Mouse (Mus musculus) layer of hippocampus, adult 9-11 months (tissue): ENCODE measurements around the gene Dnaja4.

ENCODE experiments used
- DNase-seq: peaks from one replicate; pipeline ENCODE4 v3.0.0; 2022

The Dnaja4 gene

DNA sequence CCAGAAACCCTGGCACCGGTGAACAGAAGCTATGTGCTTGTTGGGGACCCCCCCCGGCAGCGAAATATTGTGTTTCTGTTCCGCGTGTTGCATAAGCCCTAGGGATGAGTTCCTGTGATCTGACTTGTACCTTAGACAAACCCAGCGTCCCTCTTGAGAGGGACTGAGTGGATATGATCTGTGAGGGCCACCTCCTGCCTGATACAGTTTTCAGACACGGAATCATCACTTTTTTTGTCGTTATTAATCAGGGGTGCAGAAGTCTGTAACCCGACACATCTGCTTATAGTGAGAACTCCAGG, 1.5 kb downstream of the Dnaja4 start:
- no peak for DNase-seq

DNA sequence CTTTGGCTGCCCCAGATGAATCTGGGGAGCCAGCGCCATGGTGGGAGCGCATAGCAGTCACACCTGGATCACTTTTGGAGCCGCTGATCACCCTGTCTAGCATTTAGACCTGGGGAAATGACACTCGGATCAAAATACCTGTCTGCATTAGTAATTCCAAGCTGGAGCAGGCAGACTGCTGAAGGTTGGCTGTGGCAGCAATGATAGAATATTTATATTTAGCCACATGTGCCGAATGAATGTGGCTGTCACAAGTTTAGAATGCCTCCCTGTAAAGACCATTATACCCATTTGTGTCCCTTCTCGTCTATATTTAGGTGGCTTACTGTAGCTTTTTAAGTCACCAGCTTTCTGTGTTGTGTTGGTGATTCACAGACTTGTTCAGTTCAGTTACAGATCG, 2.1 kb downstream of the Dnaja4 start:
- DNase-seq, result no peak

DNA sequence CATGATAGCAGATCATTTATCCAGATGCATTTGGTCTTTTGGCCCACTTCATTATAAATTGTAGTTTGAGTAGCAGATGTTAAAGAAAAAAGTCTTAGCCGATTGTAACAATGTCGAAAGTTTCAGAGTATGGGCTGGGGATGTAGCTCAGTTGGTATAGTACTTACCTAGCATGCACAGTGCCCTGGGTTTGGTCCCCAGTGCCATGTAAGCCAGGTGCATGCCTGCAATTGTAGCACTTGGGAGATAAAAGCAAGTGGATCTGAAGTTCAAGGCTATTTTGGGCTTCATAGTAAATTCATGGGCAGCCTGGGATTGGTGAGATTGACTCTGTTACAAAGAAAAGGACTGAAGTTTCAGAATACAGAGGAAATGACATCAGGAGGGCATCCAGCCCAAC, 3.9 kb downstream of the Dnaja4 start:
- DNase-seq, result no peak

DNA sequence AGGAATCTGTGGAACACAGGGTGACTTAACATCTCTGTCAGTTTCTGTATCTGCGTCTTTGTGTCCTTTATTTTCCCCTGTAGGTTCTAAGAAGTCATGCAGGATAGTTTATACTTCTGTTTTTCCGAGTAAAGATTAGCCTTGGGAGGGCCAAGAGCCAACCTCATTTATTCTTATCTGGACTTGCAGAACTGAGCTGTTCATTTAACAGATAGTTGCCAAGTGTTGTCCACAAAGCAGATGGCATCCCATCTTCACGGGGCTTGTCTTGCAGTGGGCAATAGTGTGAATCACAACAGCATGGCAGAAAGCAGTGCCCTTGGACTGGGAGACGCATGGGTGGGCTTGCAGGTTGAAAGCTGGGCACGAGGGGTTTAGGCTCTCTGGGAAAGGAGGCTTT, 5.7 kb downstream of the Dnaja4 start:
- DNase-seq, result no peak

DNA sequence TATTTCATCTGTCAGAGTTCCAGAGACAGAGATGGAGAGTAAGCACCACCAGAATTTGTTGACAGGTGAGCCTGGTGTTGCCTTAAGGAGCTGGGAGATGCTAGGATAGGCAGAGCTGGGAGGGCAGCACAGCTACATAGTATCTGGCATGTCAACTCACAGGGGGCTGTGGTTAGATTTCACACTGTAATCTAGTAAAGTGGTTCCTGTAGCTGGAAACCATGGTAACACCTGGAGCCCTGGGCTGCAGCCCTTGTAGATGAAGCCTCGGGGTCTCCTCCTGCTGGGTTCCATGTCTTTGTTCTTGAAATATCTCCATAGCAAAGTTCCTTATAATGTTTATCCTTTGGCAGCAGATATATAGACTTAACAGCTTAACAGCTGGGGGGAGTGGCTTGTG, 6.9 kb downstream of the Dnaja4 start:
- DNase-seq, result no peak

DNA sequence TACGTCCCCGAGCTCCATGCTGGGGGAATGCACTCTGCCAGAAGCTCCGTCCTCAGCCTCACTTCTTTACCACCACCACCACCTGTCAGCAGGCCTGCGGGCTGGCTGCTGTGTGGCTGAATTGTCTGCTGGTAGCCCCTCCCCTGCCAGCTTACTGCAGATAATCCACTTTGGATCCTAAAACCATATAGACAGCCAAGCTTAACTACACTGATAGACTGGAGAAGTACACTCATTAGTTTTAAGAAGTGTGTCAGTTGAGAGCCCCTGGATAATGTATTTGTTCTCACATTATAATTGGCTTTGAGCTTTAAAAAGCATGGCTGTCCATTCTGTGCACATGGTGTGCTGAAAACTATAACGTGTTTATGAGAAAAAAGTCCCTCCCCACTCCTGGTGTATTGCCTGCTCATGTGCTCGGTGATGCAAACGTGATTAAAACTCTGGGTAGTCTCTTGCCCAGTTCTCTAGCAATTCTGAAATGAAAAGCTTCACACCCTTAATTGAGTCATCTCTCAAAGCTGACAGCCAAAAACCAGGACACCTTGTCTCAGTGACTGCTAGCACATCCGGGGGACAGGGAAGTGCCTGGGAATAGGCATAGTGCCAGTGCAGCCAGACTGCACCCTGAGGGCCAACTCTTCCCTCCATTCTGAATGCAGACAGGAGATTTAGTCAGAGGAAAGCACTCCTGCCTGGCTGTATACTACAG, 8.8 kb downstream of the Dnaja4 start:
- no peak for DNase-seq

DNA sequence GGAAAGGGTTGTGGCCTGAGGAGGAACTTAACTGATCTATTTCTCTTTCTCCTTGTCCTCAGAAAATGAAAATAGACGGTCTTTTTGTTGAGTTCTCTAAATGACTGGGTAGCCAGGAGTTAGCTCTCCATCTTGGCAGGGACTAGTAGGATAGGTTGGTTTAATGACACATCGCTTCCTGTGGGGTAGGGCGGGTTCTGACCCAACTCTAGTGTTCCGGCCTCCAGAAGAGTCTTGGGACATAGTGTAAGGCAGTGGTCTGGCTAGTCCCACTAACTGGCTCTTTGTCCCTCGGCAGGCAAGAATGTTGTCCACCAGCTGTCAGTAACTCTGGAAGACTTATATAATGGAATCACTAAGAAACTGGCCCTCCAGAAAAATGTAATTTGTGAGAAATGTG, 9.4 kb downstream of the Dnaja4 start:
- DNase-seq, result no peak

DNA sequence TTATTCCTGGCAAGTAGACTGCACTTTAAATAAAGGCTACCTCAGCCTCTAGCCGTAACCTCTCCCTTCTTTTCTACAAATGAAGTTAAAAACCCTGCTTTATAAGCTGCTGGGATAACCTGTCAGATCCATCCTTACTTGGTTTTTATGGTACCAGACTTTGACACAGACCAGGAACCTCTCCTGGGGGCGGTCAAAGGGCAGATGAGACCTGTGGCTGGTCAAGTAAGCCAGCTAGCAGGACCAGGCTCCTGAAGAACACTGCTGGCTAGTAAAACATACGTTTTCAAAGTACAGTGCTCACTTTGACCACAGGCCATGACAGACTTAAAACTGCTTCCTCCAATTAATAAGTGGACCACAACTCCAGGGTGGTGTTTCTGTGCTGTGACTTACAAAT, 17.1 kb downstream of the Dnaja4 start:
- no peak for DNase-seq

DNA sequence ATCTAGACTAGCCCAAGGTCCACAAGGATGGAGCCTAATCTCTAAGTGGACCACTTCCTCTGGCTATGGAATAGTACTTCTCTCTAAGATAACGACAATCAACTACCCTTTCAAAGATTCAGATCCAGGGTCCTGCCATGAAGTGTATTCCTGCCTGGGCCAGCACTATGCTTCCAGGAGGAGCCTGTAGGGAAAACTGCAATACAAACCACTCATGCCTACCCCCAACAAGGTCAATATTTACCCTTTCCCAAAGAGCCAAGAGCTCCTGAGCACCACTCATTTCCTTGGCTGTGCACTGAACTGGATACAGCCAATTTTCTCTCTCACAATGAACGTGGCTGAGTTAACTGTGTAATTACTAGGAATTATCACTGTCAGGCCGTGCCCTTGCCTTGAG, 18.9 kb downstream of the Dnaja4 start:
- no peak for DNase-seq

DNA sequence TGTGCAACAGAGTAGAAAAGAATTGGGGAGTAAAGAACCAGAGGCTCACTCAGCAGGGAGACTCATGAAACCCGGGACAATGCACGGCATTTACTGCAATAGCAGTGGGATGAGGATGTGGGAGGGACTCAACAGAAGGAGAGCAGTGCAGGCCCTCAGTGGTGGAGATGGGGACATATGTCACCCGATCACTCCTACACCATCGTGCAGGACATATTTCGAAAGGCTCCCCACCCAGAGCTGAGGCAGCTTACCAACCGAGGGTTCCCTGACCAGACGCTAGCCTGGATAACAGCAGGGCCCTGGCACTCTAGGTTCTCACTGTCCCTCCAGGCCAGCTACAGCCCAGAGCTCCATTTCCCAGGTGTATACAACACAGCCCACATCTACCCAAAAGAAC, 23.5 kb downstream of the Dnaja4 start:
- DNase-seq, result peak; percentile 77

DNA sequence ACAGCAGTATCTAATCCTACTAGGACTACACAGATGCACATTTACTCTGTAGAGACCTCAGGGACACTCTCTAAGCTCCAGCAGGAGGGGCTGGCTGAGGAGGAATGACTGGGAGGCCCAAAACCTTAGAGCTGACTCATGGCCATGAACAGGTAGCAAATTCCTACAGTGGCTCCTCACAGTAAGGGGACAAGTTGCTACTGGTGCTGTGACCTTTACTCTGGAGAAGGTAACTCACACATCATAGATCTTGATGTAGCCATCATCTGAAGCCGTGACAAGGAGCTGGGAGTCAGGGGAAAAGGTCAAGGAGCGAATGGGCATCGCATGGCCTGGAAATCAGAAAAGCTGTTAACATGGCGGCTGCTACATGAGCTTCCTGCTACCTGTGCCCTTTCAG, 23.9 kb downstream of the Dnaja4 start:
- no peak for DNase-seq

DNA sequence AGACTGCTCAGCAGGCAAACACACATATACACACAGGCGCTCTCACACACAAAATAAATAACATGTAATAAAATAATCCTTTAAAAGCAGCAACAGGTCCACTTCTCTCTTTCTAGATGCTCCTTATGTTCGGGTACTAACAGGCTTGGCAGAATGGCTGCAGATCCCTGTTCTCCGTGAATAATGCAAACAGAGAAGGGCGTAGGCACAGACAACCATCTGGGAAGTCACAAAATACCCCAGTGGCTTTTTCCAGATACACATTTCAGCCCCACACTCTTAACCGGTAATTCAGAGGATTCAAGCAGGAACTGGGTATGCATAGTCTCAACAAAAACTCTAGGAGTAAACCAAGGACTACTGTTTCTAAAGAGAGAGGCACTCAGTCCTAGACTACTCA, 27.6 kb downstream of the Dnaja4 start:
- DNase-seq, result peak; percentile 56

DNA sequence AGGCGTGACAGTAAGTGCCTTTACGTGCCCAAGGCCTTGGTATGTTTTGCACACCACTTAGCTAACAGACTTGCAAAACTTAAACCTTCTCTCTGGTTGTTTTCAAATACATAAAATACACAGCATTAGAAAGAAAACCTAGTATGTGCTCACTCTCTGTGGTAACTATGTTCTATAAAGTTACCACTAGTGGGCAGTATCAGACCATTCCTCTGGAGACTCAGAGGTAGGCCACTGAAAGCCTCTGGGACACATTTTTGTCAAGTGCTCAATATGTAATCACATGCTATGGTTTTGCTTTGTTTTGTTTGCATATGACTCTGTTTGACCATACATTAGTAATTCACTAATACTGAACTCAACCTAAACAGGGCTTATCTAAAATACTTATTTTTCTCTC, 33.4 kb downstream of the Dnaja4 start:
- no peak for DNase-seq

DNA sequence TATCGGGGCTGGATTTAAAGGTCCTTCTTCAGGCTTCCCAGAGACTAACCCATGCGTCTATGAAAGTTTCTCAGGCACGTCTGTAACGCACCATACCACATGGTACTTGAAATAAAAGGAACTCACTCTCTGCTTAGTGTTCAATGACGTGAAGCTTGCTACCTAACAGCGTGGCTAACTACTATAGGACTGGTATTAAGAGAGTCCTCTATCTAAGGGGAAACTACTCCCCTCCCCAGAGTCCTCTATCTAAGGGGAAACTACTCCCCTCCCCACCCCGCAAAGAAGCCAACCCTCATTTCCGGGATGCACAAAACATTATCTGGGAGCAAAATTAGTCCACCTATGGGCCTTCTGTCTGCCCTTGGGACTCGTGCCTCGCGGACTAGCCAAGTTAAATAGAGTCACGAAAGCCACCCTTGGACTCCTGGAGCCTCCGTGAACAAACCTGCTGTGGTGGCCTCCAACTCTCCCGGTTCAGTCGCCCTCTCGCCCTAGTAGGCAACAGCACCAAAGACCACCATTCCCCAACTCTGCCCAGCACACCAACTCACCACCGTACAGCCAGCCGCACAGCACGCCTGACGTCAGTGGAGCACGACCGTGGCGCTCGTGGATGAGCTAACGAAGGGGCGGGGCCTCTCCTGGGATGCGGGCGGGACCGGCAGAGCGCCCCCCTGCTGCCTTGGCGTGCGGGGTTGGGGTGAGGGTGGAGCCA, 35.4 kb downstream of the Dnaja4 start, which contains the start of gene Wdr61:
Gene Wdr61, minus strand, starts transcription at position 599 of the 718 bp plus-strand sequence.
- DNase-seq, result peak; percentile 97

DNA sequence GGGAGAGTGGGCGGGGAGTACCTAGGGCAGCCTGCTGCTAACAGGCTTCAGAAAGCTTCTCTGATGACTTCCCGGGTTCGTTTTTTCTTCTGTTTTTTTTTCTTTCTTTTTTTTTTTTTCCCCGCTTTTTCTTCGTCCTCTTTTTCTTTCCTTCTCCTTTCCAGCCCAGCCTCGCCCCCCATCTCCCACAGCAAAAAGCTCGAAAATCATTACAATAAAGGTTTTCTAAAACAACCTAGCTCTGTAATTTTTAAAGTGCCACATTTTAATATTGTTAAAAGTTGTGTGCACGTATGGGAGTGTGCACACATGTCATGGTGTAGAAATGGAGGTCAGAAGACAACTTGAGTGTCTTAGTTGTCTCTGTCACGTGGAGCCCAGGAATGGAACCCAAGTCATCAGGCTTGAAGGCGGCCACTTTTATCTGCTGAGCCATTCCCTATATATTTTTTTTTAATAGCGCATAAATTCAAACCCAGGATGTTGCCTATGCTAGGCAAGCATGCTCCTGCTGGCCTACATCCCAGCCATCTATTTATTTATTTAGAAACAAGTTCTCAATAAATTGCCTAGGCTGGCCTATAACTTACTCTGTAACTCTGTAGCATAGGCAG, 36.1 kb downstream of the Dnaja4 start:
- DNase-seq, result no peak

DNA sequence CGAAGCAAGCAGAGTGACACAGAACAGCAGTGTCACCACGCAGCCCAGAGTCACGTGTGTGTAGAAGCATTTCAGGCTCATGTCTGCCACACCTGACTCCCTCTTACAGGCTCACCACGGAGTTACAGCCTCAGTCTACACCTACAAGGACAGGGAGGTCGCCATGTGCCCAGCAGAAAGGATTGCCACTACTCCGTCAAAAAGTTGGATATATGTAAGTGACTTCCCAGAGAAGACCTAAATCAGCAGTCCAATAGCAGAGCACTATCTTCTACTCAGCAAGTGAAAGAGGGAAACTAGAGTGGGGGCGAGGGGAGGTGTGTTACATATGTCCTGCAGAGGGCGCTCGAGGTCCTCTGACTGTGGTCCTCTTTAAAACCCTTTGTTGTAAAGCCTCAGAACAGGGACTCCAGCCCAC, 37.6 kb downstream of the Dnaja4 start:
- DNase-seq, result no peak

DNA sequence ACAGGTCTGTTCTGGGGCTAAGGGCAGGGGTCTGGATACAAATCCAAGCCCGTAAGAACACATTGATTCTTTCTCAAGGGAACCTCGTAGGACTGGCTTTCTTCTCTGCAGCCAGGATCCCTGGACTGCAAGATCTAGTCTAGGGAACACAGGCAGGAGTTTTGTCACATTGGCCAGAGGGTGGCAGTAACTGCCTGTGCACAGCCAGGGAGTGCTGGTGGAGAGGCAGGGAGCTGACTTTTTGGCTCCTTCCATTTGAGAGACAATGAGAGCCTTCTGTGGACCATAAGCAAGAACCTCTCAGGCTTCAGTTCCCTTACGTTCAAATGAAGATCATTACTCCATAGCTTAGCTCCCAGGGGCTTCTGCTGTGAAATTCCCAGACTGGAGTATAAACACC, 39.7 kb downstream of the Dnaja4 start:
- DNase-seq, result peak; percentile 59

DNA sequence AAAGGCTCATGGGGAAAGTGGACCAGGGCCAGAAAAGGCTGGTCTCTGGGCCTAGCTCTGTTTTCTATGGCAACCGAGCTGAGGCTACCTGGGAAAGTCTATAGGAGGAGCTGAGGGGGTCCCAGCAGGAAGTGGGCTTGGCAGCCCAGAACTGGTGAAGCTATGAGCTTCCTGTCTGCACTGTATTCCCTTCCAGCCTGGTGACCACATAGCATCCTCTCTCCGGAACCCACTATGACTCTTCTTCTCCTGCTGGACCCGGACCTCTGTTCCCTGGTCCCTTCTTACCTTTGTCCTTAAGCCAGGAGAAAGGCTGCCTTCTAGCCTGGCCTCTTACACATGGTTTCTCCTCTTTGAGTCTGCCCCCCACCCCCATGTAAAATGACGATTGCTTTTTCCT, 45.2 kb downstream of the Dnaja4 start:
- no peak for DNase-seq

DNA sequence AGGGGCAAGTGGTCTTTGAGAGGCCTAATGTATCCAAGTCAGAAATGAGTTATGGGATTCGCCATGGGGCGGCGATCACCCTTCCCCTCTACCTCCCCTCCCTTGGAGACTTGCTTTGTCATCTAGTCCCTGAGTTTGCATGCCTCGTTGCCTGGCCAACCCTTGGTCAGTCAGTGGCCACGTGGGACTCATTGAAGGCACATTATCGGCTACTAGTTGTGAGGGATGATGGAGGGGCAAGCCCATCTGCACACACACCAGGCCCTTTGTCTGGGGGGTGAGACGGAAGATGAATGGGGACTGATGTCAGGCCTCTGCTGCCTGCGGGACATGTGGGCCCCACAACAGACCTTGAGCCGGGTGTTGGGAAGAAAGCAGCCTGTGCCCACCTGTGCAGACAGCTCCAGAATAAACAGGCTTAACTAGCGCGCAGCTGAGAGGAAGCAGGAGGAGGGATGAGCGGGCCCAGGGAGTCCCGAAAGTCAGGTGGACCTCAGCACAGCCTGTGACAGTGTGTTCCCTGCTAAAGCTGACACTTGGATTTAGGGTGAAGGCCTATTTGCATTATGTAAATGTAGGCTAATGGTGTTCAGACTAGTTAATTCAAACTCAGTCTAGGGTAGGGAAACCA, 47.2 kb downstream of the Dnaja4 start:
- DNase-seq, result no peak

DNA sequence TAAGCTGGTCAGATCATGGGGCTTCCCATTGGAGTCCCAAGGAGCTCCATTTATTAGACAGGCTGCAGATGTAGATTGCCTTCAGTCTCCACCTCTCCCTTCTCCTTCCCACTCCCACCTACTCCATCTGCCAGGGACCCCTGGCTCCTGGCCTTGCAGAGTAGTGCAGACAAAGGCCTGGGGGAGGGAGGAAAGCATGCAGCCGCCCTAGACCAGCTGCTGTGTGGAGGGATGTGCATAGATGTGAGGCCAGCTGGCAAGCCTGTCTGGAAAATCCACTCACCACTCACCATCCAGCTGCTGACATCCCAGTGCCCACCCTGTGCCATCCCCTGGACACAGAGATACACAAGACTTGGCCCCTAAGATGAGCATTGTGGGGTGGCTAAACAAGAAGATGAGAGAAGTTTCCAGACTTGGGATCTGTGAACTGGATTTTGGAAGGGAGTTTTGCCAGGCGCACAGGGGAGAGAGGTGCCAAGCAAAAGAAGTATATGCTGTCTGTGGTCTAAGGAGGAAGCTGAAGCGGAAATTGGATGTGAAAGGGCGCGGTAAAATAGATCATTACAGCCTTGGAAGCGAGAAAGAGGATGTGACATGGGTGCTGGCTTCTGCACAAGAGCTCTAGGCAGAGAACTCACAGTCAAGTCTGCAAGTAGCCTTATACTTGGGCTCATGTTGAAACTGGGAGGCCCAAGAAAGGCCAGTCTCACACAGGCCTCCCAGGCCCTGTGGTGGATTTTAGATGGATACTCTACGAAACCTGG, 51.7 kb downstream of the Dnaja4 start:
- no peak for DNase-seq

DNA sequence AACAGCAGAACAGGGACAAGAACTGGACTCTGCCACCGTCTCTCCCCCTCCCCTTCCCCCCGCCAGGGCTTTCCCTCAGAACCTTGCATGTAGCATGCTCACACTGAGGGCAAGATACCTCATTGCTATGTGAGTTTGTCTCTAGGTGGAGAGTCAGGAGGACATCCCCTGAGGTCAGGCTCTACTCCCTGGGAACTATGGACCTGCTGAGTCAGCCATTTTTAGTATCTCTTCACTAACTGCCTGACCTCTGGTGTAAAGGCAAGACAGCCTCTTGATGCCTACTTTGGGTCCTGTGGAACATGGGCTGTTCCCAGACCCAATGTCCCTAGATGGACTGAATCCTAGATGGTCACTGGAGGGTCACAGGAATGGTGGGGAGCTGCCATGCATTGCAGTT, 53.0 kb downstream of the Dnaja4 start:
- no peak for DNase-seq

DNA sequence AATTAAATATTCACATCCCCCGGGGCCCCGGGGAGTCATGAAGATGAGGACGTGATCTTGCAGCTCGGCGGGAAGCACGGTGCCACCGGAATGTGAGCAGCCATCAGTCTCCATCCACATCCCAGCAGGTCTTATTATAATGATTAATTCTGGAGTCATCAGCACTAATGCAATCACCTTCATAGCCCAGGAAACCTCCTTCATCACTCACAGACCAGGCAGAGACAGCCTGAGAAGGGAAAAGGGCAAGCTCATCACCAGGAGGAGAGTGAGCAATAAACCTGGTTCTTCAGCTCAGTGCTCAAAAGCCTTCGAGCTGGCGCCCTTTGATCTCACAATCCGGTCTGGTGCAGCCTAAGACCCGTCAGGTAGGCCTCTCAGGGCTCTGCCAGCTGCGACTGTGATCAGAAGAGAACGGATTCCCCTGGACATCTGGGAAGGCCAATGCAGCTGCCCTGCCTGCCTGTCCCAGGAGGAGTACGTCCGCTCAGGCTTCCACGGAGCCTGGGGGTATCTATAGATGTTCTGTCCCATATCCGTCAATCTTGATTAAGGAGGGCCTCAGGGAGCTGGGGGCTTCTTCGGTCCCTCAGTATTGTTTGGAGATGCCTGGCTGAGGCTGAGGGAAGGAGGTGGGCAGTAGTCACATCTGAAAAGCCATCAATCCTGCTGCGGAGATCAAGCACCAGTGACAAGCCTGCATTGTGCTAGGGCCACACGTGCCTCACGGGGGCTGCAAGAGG, 53.7 kb downstream of the Dnaja4 start:
- no peak for DNase-seq

DNA sequence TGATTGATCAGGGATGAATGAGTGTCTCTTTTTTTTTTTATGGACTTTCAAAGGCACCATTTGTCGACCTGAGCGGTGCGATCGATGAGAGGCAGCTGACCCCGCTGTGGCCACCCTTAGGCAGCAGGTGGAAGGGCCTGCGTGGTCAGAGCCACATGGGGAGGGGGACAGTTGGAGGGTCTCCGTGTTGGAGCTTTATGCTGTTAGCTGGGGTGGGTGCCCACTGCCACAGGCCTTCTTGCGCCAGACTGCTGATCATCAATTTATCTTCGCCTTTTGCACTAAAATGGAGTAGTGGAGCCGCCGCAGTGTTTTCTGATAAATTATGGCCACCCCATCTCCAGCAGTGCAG, 54.2 kb downstream of the Dnaja4 start:
- no peak for DNase-seq
